Mouse (Mus musculus) layer of hippocampus, postnatal 36 days (tissue): Measurements from ENCODE around the gene Igflr1. TPM values are rescaled to one million over a fixed set of nuclear protein-coding genes. Genes with fewer than 3 reads are reported as not detected.

Source experiments
- DNase-seq, 2 experiments: peaks; one replicate each; pipeline ENCODE4 v3.0.0; 2022
- total RNA-seq, 2 experiments: library from RNA; stranded (reverse); gene quantifications; 2 replicates each; pipeline ENCODE4 v1.2.3; 2021

Gene Igflr1
- total RNA-seq, 2 experiments from 2014 or later = 5.5 to 7.0 TPM

DNA sequence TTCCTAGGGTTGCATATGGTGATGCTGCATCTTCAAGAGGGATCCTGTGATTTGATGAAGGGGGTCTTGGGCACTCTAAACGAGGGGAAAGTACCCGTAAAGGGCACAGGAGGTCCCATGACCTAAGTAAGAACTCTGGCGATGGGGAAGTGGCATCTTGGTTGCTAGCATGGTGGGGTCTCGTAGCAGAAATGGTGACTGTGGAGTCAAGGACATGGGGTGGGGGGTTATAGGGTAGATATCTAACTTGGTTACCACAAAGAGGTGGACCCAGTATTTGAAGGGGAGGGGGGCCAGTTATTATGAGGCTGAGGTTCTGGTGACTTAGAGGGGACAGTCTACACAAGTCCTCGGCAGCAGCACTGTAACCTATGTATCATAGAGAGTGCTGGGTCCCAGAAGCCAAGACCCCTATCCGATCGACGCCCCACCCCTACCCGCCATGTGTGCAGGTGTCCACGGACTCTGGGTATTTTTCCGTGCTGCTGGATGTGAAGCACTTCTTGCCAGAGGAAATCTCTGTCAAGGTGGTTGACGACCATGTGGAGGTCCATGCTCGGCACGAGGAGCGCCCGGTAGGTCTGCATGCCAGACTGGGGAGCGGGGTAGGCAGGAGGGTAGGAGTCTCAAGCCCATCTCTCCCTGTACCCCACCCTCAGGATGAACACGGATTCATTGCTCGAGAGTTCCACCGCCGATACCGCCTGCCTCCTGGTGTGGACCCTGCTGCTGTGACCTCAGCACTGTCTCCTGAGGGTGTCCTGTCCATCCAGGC is 11.2 kb upstream of the Igflr1 start:
- DNase-seq = no peak

DNA sequence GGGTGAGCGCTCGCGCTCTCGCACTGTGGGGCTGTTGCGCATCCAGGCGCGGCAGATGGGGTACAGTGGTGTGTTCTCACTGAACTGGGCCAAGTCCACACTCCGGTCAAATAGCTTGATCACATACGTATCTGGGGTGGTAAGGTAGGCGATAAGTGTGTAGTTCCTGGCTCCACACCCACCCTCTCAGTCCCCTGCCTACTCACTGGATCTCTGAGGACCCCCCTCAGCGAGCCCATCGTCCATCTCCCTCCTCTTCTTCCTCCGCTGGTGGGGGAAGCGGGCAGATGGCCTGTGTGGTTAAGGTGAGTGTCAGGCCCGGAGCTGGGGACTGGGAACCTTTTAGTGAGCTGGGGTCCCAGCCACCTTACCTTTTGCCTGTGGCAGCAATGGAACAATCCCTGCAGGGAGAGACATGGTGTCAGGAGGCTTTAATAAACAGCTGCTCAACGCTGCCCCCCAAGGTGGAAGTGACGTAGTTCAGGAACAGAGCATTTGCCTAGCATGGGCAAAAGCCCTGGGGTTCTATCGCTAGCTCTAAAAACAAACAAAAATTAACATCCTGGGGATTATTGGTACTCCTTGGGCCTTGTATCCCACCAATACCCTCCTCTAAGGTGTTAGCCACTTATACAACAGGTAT is 8.2 kb upstream of the Igflr1 start:
- no peak for DNase-seq

- DNase-seq = no peak
Observed at GRCm38 (mm10) chr7:30557901-30558514, 7.2 kb upstream of the Igflr1 start.

GRCm38 (mm10) chr7:30558656-30559442 is 6.4 kb upstream of the Igflr1 start:
- no peak for DNase-seq

GRCm38 (mm10) chr7:30559443-30559954 is 5.7 kb upstream of the Igflr1 start, which contains the start of gene Lin37:
Gene Lin37, minus strand, starts transcription at chr7:30559838.
- DNase-seq = peak; percentile 97 to 99

GRCm38 (mm10) chr7:30560296-30560695 is 4.9 kb upstream of the Igflr1 start:
- DNase-seq = no peak

GRCm38 (mm10) chr7:30562526-30563116 is 2.6 kb upstream of the Igflr1 start:
- peak in 1 of 2 experiments; percentile 58 for DNase-seq

DNA sequence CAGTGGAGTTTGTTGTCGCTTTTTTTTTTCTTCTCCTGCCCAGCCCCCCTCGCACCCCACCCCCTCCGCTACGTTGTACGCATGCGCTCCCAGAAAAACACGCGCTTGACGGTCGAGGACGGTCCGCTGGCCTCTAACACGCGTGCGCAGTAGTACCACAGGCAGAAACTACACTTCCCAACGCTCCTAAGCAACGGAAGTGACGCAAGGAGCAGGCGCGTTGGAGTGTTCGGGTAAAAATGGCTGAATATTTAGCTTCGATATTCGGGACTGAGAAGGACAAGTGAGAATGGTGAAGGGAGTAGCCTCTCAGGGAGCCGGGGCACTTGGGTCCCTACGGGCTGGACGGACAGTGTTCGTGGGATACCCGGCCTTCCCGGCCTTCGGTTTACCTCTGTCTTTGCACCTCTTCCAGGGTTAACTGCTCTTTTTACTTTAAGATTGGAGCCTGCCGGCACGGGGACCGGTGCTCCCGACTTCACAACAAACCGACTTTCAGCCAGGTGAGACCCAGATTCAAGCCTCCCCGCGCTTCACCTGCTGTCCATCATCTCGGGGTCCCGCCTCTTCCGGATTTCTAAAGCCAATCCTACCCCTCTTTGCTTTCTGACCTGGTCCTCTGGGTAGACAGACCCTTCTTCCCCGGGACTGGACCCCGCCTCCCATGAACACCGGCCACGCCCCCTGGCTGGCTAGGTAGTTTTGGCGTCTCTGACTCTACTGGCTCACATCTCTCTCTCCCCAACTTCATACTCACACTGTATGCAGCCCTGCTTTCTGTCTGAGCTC is 1.9 kb upstream of the Igflr1 start, which contains the start of the genes U2af1l4, Gm49396 and Psenen:
U2af1l4 (plus strand) TSS at position 185 of the 789 bp plus-strand sequence.
Gm49396 (plus strand) TSS at position 228 of the 789 bp plus-strand sequence.
Psenen (minus strand) TSS at position 511 of the 789 bp plus-strand sequence.
- peak; percentile 92 to 94 for DNase-seq

- DNase-seq = no peak
Observed at GRCm38 (mm10) chr7:30563906-30564280, 1.3 kb upstream of the Igflr1 start.

DNA sequence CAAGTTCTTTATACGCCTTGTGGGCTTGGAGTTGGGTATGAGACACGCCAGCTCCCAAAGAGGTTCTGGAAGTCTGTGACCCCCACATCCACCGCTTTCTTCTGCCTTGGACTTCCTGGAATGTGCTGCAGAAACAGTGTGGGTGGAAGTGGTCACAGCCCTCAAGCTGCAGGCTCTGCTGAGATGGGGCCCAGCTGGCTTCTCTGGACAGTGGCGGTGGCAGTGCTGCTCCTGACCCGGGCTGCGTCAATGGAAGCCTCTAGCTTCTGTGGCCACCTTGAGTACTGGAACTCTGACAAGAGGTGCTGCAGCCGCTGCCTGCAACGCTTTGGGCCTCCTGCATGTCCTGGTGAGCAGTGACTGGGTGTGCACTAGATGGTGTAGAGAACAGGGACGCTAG is 806 bp downstream of the Igflr1 start:
- DNase-seq = no peak

GRCm38 (mm10) chr7:30567555-30567954 is 2.3 kb downstream of the Igflr1 start:
- DNase-seq = no peak

- no peak for DNase-seq
Observed at GRCm38 (mm10) chr7:30572389-30572788, 7.2 kb downstream of the Igflr1 start.

DNA sequence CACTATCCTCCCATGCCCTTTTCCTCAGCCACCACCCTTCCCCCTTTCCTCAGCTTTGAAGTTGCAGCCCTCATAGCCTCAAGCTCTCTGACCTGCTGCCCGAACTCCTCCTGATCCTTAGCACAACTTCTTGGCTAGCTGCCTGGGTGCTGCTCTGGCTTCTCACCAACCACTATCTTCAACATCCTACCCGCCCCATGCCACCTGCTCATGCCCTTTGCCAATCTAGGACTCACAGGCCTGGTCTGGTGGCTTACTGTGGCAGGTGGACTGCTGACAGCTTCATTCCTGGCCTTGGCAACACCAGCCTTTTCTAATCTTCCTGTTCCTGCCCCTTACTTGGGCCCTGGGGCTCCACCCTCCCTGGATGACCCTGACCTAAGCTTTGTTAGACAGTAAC is 7.7 kb downstream of the Igflr1 start:
- no peak for DNase-seq

DNA sequence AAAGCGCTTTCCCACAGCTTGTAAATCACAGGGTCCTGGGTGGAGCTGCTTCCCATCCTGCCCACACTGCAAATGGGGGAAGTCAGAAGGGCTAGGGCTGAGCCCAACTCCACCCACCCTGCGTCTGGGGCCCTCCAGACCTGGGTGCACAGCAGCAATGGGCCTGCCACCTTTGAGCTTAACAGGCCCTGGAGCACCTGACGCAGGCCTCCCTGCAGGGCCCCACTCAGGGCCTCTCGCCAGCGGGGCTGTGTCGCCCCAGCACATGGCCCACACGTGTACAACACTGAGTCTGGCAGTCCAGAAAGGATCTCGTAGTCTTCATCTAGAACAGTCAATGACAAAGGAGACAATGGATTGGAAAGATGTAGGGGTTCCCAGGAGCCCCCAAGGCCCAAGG is 14.7 kb downstream of the Igflr1 start:
- no peak for DNase-seq

DNA sequence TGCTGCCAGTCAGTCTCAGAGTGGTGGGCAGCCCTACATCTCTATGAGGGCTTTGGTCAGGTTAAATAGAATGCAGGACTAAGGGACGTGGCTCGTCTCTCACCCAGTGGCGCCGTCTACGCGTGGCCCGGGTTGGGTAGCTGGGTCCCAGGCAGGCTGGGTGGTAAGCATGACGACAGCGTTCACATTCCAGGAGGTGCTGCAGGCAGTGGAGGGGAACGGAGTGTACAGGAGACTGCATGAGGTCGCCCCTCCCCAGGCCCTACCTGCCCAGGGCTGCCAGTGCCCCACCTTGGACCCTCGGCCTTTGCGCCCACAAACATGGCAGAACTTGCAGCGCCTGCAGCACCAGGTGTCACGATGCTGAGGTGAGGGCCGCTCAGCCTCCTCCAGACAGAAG is 16.3 kb downstream of the Igflr1 start:
- DNase-seq = no peak

GRCm38 (mm10) chr7:30584339-30584738 is 19.1 kb downstream of the Igflr1 start:
- no peak for DNase-seq

DNA sequence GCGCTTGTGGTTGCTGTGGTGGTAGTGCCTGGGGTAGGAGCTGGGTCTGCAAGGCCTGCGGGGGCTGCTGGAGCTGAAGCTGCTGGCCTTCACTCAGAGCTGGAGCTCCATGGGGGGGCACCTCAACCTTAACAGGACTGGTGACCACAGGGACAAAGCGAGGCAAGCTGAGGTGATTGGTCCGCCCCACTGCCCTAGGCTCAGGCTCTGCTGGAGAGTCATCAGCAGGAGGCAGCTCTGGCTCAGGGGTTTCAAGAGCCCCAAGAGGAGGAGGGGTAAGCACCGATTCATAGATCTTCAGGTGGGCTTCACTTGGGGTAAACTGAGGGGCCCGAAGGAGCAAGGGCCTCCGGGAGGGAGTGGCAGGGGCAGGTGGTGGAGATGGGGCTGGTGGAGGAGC is 19.9 kb downstream of the Igflr1 start:
- DNase-seq = no peak

DNA sequence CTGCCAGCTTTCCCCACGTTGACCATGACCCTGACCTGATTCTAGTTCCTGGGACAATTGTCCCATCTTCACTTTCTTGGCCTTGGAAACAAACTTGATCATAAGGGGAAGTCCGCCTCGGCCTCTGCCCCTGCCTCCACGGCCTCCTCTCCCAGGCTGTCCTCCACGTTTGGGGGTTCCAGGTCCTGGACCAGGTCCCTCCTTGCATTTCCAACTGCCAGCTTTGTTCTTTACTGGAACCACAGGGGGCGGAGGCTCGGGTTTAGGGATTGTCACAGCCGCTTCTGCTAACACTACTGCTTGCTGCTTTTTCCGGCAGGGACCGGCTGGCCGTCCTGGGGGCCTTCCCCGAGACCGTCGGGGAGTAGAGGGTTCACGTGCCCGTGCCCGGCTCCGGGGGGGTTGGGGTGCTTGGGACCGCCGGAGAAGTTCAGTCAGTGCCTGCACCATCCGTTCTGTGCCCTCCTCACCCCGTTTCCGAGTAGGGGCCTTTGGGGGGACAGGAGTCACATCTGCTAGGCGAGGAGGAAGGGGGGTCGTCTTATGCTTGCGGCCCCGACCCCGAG is 21.3 kb downstream of the Igflr1 start:
- DNase-seq = no peak

- peak; percentile 59 to 65 for DNase-seq
Observed at GRCm38 (mm10) chr7:30587842-30588667, 22.8 kb downstream of the Igflr1 start.
